Mouse (Mus musculus): ENCODE data around the gene Timm50.

GRCm38 (mm10) chr7:28350155-28350883 is 38.4 kb upstream of the Timm50 start, which contains the start of gene Rps16:
- no peak for TF ChIP-seq GATA1 (IDR thresholded peaks at IDR 0.05; ENCODE audit: borderline replicate concordance, low read length)
- TF ChIP-seq FLI1 (IDR thresholded peaks at IDR 0.05; ENCODE audit: low read length) = peak; percentile 56; the same call in 1 of the 2 replicates

Data from megakaryocyte, embryonic 14.5 days (primary cell).